Mouse (Mus musculus) intestine, embryonic 16.5 days (tissue): ENCODE data around the gene Ebi3. TPM values are rescaled to one million over a fixed set of nuclear protein-coding genes. Genes with fewer than 3 reads are reported as not detected.
"Not testable (repeated sequence)": the region's sequence is repeated elsewhere in the genome, so short reads cannot be mapped to it uniquely, and the experiment has no call there.

Experiments
- ATAC-seq: fragments of 200-750 bp; cut with Nextera tagmentation; 2 replicates; pipeline ENCODE4 v1.8.0; 2017; ENCODE audit warnings: moderate TSS enrichment, moderate library complexity
- H3K27ac ChIP-seq: fragments of 300-500 bp; sonication (generic); 2 replicates; pipeline ENCODE4 v1.5.1; 2014; ENCODE audit warnings: mild to moderate bottlenecking, low read length
- H3K27me3 ChIP-seq: fragments of 300-500 bp; sonication (generic); replicated peaks from 2 replicates; pipeline ENCODE4 v1.6.1; 2014; ENCODE audit warnings: low read length, control low read depth, mixed read lengths; ENCODE audit not compliant: control insufficient read depth, insufficient read depth
- H3K36me3 ChIP-seq: fragments of 300-500 bp; sonication (generic); 2 replicates; pipeline ENCODE4 v1.6.1; 2014; ENCODE audit warnings: low read length, control low read depth; ENCODE audit not compliant: control insufficient read depth, insufficient read depth
- H3K4me1 ChIP-seq: fragments of 300-500 bp; sonication (generic); 2 replicates; pipeline ENCODE4 v1.6.1; 2014; ENCODE audit warnings: low read length, control low read depth, mixed read lengths; ENCODE audit not compliant: control insufficient read depth, insufficient read depth
- H3K4me2 ChIP-seq: fragments of 300-500 bp; sonication (generic); 2 replicates; pipeline ENCODE4 v1.6.1; 2014; ENCODE audit warnings: low read depth, low read length, control low read depth
- H3K4me3 ChIP-seq: fragments of 300-500 bp; sonication (generic); 2 replicates; pipeline ENCODE4 v1.5.1; 2014; ENCODE audit warnings: mild to moderate bottlenecking, low read length
- H3K9ac ChIP-seq: fragments of 300-500 bp; sonication (generic); 2 replicates; pipeline ENCODE4 v1.6.1; 2014; ENCODE audit warnings: low read depth, low read length
- H3K9me3 ChIP-seq: fragments of 300-500 bp; sonication (generic); 2 replicates; pipeline ENCODE4 v1.6.1; 2016; ENCODE audit warnings: low read length, control low read depth; ENCODE audit not compliant: control insufficient read depth
- WGBS: fragments of 180-500 bp; shearing (Covaris S2); extraction: QIAGEN DNeasy Blood & Tissue Kit; methylation state at CpG from one replicate; pipeline ENCODE4 v1.1.7; 2014; 5-methylcytosine and 5-hydroxymethylcytosine counted together
- polyA plus RNA-seq: library from polyadenylated mRNA; unstranded; fragments of >200 nt; fragmentation: Nextera tagmentation; extraction: Ambion mirVana; gene quantifications from 2 replicates; pipeline ENCODE4 v1.2.1, GENCODE M21; 2015

Ebi3 gene
- polyA plus RNA-seq, 1 experiment from 2014 or later, result 2.6 TPM

- under 1% methylated on average over 53 of the region's 56 CpGs for WGBS
- peak overlapping the region; percentile 73 for H3K9ac ChIP-seq
These were observed 7.4 kb upstream of the Ebi3 start for GRCm38 (mm10) chr17:55944866-55945682.

GRCm38 (mm10) chr17:55945696-55946095, 6.7 kb upstream of the Ebi3 start:
- Histone ChIP-seq H3K9me3 (no peaks in the 10 kb centered on the region), H3K36me3 (no peaks in the 10 kb centered on the region), H3K9ac (peak overlapping the region; percentile 73), H3K4me3 (peak overlapping the region; percentile 57), H3K27me3 (no peaks in the 10 kb centered on the region), H3K27ac (peak overlapping the region; percentile 89), H3K4me1 (no peaks in the 10 kb centered on the region), H3K4me2 (peak overlapping the region; percentile 92)
- 24% methylated on average over 5 of the region's 5 CpGs for WGBS
- 0 out of 2 replicates have a peak, but pooled peaks have one; percentile 2 for ATAC-seq

More at GRCm38 (mm10) chr17:55944866-55945682, 7.4 kb upstream of the Ebi3 start:
- not testable (repeated sequence) for H3K27me3 ChIP-seq, H3K36me3 ChIP-seq, H3K4me1 ChIP-seq, H3K9me3 ChIP-seq
- Histone ChIP-seq H3K4me2 (peak overlapping the region; percentile 92), H3K27ac (peak overlapping the region; percentile 89), H3K4me3 (peak overlapping the region; percentile 57)
- peak; percentile 98 for ATAC-seq

DNA sequence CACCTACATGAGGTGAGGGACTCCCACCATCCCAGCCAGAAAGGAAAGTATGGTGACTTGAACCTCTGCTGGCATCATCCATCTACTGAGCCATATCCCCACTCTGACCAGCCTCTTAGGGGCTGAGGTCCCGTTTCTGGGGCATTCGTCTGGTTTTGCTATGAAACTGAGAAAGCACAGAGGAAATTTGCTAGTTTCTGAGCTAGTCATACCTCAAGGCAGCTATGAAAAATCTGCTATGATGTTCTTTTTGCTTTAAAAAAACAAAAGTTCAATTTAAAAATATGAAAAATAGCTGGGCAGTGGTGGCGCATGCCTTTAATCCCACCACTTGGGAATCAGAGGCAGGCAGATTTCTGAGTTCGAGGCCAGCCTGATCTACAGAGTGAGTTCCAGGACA, 3.8 kb upstream of the Ebi3 start:
- Histone ChIP-seq H3K4me1 (no peaks in the 10 kb centered on the region), H3K4me2 (no peak overlapping the region), H3K9ac (no peak overlapping the region), H3K36me3 (no peaks in the 10 kb centered on the region), H3K27me3 (no peaks in the 10 kb centered on the region), H3K4me3 (no peak overlapping the region), H3K9me3 (no peaks in the 10 kb centered on the region), H3K27ac (no peak overlapping the region)
- ATAC-seq, result no peak
- WGBS, result 86% methylated on average over 4 of the region's 4 CpGs

- Histone ChIP-seq H3K4me3 (no peak within 1 kb of the TSS), H3K9me3 (no peaks in the 10 kb centered on the region), H3K4me2 (no peak within 1 kb of the TSS), H3K27me3 (no peaks in the 10 kb centered on the region), H3K36me3 (no peaks in the 10 kb centered on the region), H3K9ac (no peak within 1 kb of the TSS), H3K27ac (no peak within 1 kb of the TSS), H3K4me1 (no peaks in the 10 kb centered on the region)
- 90% methylated on average over 2 of the region's 2 CpGs for WGBS
- no peak for ATAC-seq
These were observed 3.0 kb upstream of the Ebi3 start, which contains the start of gene Zfp119b for GRCm38 (mm10) chr17:55949400-55949799. Gene Zfp119b (minus strand): TSS chr17:55949500.

- H3K4me1 ChIP-seq, result no peaks in the 10 kb centered on the region
- WGBS, result 82% methylated on average over 9 of the region's 9 CpGs
- ATAC-seq, result no peak
- no peaks in the 10 kb centered on the region for H3K36me3 ChIP-seq
- H3K4me2 ChIP-seq, result no peak overlapping the region
- H3K4me3 ChIP-seq, result no peak overlapping the region
- H3K27ac ChIP-seq, result no peak overlapping the region
- no peaks in the 10 kb centered on the region for H3K9me3 ChIP-seq
- peaks cover 3% of the 10 kb centered on the region; the same call in 1 of the 2 replicates for H3K27me3 ChIP-seq
- H3K9ac ChIP-seq, result no peak overlapping the region
These were observed 1.8 kb upstream of the Ebi3 start for GRCm38 (mm10) chr17:55950601-55951000.

- Histone ChIP-seq H3K9me3 (no peaks in the 10 kb centered on the region), H3K4me2 (no peak overlapping the region), H3K27me3 (peaks cover 3% of the 10 kb centered on the region; the same call in 1 of the 2 replicates), H3K36me3 (no peaks in the 10 kb centered on the region), H3K9ac (no peak overlapping the region), H3K4me1 (peaks cover 10% of the 10 kb centered on the region), H3K27ac (no peak overlapping the region), H3K4me3 (no peak overlapping the region)
- ATAC-seq, result no peak
These were observed 399 bp upstream of the Ebi3 start for GRCm38 (mm10) chr17:55952041-55952440.

- WGBS, result 79% methylated on average over 6 of the region's 6 CpGs
- H3K4me1 ChIP-seq, result peaks cover 18% of the 10 kb centered on the region
- no peaks in the 10 kb centered on the region for H3K9me3 ChIP-seq
- H3K27me3 ChIP-seq, result peaks cover 3% of the 10 kb centered on the region; the same call in 1 of the 2 replicates
- ATAC-seq, result no peak
- H3K4me3 ChIP-seq, result no peak overlapping the region
- H3K36me3 ChIP-seq, result no peaks in the 10 kb centered on the region
- no peak overlapping the region for H3K9ac ChIP-seq
- H3K4me2 ChIP-seq, result no peak overlapping the region
- no peak overlapping the region for H3K27ac ChIP-seq
These were observed 1.3 kb downstream of the Ebi3 start for GRCm38 (mm10) chr17:55953751-55954150.

- Histone ChIP-seq H3K4me3 (no peak overlapping the region), H3K9me3 (no peaks in the 10 kb centered on the region), H3K27ac (no peak overlapping the region), H3K36me3 (no peaks in the 10 kb centered on the region), H3K4me2 (no peak overlapping the region), H3K27me3 (peaks cover 3% of the 10 kb centered on the region; the same call in 1 of the 2 replicates), H3K9ac (no peak overlapping the region), H3K4me1 (peaks cover 18% of the 10 kb centered on the region)
- WGBS, result 37% methylated on average over 16 of the region's 16 CpGs
- no peak for ATAC-seq
These were observed 1.8 kb downstream of the Ebi3 start for GRCm38 (mm10) chr17:55954229-55954628.

DNA sequence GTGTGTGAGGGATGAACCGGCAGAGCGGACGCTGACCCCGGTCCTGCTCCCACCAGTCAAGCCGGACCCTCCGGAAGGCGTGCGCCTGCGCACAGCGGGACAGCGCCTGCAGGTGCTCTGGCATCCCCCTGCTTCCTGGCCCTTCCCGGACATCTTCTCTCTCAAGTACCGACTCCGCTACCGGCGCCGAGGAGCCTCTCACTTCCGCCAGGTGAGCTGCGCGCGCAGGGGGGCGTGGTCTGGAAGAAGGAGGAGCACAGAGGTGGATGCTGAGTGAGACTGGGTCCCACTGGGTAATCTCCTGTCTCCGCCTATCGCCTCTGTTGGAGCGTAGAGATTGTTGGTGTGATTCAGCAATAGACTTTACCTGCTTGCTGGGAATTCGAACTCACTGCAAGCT, 3.7 kb downstream of the Ebi3 start:
- Histone ChIP-seq H3K36me3 (no peaks in the 10 kb centered on the region), H3K27me3 (peaks cover 3% of the 10 kb centered on the region; the same call in 1 of the 2 replicates), H3K4me3 (peak overlapping the region; percentile 59), H3K9me3 (no peaks in the 10 kb centered on the region), H3K4me1 (peaks cover 23% of the 10 kb centered on the region), H3K4me2 (peak overlapping the region; percentile 68), H3K27ac (no peak overlapping the region), H3K9ac (peak overlapping the region; percentile 63)
- peak; percentile 41 for ATAC-seq
- 1% methylated on average over 26 of the region's 26 CpGs for WGBS
